Mouse (Mus musculus) gastrocnemius, adult 8-10 months (tissue): ENCODE measurements around the gene Igbp1b. TPM values are rescaled to one million over a fixed set of nuclear protein-coding genes. Genes with fewer than 3 reads are reported as not detected.

ENCODE experiments used
- DNase-seq, 2 experiments: peaks; one replicate each; pipeline ENCODE4 v3.0.0; 2022; ENCODE audit warnings: low spot score in 2 of 2
- total RNA-seq, 4 experiments: library from RNA; stranded (reverse); gene quantifications; 2 replicates each; pipeline ENCODE4 v1.2.4; 2022

Gene Igbp1b
- total RNA-seq, result not detected

- no peak for DNase-seq
These were observed at the start of gene Igbp1b for GRCm38 (mm10) chr6:138658516-138658915. Gene Igbp1b, minus strand, starts transcription at chr6:138658544.

GRCm38 (mm10) chr6:138682959-138683358 lies 24.6 kb upstream of the Igbp1b start:
- no peak for DNase-seq

GRCm38 (mm10) chr6:138672704-138673141 lies 14.4 kb upstream of the Igbp1b start:
- DNase-seq, result no peak

GRCm38 (mm10) chr6:138665416-138665815 lies 7.1 kb upstream of the Igbp1b start:
- DNase-seq, result no peak

- DNase-seq, result no peak
These were observed 12.7 kb downstream of the Igbp1b start for GRCm38 (mm10) chr6:138645604-138646003.

GRCm38 (mm10) chr6:138639351-138639750 lies 19.0 kb downstream of the Igbp1b start:
- DNase-seq, result no peak

GRCm38 (mm10) chr6:138620786-138621185 lies 37.6 kb downstream of the Igbp1b start:
- no peak for DNase-seq

GRCm38 (mm10) chr6:138618396-138618795 lies 39.9 kb downstream of the Igbp1b start:
- DNase-seq, result no peak

Other genes starting within 250 kb of the Igbp1b start
- gene Lmo3, start 76.6 kb downstream of the Igbp1b start, total RNA-seq, result under 1 TPM in 1 of 4 experiments, not detected in 3; 0.35 TPM